Mouse (Mus musculus): ENCODE data around the gene Sirt7. TPM values are rescaled to one million over a fixed set of nuclear protein-coding genes. Genes with fewer than 3 reads are reported as not detected.
A peak's percentile ranks its signal among the peaks of the same experiment; 100 is the strongest.

Gene Sirt7
- total RNA-seq (2017) = 52.4 and 56.7 TPM in 2 replicates

- no peak for ATAC-seq (replicated peaks in 1 of 2; ENCODE audit: insufficient read depth in 1 of 2, low FRiP score in 2 of 2, low TSS enrichment in 1 of 2, low read depth in 1 of 2, poor library complexity in 2 of 2, severe bottlenecking in 2 of 2)
Observed at GRCm38 (mm10) chr11:120625152-120625775, at the start of gene Sirt7. TSS of gene Sirt7 (minus strand) at chr11:120625240.

DNA sequence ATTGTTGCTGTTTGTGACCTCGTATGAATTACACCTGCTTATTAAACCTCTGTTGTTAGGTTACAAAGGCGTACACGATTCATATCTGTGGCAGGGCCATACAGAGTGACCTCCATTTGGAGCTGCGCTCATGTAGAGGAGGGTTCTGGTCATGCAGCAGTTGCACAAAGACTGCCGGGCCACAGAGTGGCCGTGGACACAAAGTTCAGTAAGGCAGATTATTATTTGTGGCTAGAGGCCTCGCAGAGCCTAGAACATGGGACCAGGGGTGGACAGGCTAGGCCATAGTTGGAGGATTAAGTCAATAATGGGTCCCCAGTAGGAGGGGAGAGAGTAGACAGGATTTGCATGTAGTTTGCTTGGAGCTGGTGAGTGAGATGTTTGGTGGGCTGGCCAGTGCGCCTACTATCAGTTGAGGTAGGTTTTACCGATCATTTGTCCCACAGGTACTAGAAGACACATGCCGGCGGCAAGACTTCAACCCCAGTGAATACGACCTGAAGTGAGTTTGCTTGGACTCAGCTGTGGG is 48.6 kb upstream of the Sirt7 start:
- ATAC-seq (replicated peaks in 1 of 2; ENCODE audit: insufficient read depth in 1 of 2, low FRiP score in 2 of 2, low TSS enrichment in 1 of 2, low read depth in 1 of 2, poor library complexity in 2 of 2, severe bottlenecking in 2 of 2) = peak in 1 of 2 experiments; percentile 5; a peak in 2 of 4 replicates

DNA sequence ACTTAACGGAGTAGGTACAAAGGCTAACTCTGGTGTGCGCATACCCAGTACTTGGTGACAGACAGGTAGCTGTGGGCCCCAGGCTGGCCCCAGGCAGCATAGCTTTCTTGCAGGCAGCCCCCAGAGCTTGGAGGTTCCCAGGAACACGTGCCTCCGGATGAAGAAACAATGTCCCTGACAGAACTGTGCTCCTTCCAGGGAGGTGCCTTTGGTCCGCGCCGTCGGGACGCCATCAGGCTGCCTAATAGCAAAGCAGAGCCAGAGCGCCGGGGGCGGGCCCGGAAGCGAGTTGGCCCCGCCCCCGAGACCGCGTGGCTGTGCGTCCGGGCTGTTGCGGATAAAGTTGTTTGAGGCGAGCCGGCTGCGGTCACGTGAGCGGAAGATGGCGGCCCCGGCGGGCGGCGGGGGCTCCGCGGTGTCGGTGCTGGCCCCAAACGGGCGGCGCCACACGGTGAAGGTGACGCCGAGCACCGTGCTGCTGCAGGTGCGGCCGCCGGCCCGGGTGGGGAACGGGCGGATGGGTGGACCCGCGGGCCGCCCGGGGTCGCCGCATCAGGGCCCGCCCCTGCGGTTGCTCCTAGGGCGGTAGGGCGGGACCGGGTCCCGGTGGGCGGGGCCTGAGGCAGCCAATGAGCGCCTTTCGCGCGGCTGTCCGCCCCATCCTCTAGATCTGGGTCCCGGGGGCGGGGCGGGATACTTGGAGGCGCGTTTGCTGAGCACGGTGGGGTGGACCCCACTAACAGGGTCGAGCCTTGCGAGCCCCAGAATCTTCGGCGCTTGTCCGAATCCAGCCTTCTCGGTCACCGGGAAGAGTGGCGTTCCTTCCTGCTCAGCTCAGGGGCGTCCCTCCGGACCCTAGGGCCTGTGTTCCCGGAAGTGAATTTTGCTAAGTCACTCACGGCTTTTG is 47.9 kb upstream of the Sirt7 start, which contains the start of gene Aspscr1:
Aspscr1 (plus strand) TSS at position 287 of the 907 bp plus-strand sequence.
- peak; percentile 86 to 90 for ATAC-seq (replicated peaks in 1 of 2; ENCODE audit: insufficient read depth in 1 of 2, low FRiP score in 2 of 2, low TSS enrichment in 1 of 2, low read depth in 1 of 2, poor library complexity in 2 of 2, severe bottlenecking in 2 of 2)

DNA sequence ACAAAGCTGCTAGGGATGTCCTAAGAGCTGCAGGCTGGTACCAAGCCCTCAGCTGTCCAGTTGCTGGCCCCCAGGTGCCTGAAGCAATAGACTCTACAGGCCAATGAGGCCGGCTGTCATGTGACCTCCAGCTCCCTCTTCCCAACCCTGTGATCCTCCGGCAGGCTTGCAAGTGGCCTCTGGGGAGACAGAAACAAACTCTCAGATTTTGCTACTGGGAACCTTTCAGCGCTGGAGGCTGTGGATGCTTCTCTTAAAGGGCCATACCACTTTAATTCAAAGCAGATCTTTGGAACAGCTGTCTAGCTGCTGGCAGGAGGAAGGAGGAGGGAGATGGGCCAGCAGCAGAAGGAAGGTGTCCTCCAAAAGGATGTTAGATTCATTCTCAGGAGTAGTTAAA is 41.6 kb upstream of the Sirt7 start:
- no peak for ATAC-seq (replicated peaks in 1 of 2; ENCODE audit: insufficient read depth in 1 of 2, low FRiP score in 2 of 2, low TSS enrichment in 1 of 2, low read depth in 1 of 2, poor library complexity in 2 of 2, severe bottlenecking in 2 of 2)

DNA sequence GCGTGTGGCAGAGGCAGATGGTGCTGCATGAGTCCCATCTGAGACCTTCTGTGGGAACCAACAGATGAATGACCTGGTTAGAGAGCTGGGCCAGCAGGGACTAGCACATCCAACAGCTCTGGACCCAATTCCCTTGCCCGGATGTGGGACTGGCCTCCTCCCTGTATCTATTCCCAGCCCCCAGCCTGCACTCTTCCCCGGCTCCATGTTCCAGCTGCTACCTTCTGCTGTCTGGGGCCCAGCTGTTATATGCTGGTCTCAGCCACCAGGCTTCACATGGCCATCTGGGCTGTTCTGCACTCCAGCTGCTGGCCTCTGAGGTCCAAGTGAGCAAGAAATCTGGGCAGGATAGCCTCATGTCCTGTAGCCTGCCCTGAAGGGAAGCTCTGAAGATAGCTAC is 40.4 kb upstream of the Sirt7 start:
- ATAC-seq (replicated peaks in 1 of 2; ENCODE audit: insufficient read depth in 1 of 2, low FRiP score in 2 of 2, low TSS enrichment in 1 of 2, low read depth in 1 of 2, poor library complexity in 2 of 2, severe bottlenecking in 2 of 2) = no peak

DNA sequence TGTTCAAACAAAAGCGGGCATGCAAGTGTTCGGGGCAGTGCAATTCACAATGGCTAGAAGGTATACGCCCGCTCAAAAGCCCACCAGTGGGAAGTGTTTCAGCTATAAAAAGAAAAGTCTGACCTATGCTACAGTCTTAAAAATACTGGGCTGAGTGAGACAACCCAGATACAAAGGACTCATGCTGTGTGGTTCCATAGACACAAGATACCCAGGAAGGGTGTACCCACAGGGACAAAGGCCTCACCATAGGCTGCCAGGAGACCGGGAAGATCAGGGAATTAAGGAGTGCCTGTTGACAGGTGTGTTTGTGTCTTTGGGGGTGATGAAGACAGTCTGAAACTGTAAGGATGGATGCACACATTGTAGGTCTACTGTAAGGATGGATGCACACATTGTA is 38.7 kb upstream of the Sirt7 start:
- ATAC-seq (replicated peaks in 1 of 2; ENCODE audit: insufficient read depth in 1 of 2, low FRiP score in 2 of 2, low TSS enrichment in 1 of 2, low read depth in 1 of 2, poor library complexity in 2 of 2, severe bottlenecking in 2 of 2) = no peak

DNA sequence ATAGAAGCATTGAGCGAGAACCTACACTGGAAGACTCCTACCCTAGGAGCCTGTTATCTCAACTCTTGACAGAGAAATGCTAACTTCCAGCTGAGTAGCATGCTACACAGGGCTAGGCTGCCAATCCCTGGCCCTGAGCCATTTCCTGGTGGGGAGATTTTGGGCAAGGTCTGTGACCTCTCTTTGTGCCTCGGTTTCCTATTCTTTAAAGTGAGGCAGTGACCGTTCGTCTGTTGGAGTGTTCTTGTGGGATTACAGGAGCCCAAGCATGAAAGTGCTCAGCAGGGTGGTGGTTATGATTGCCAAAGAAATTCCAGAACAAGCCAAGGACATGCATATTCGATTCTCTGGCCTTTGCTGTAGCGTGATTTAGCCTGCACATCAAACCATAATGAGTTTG is 37.7 kb upstream of the Sirt7 start:
- ATAC-seq (replicated peaks in 1 of 2; ENCODE audit: insufficient read depth in 1 of 2, low FRiP score in 2 of 2, low TSS enrichment in 1 of 2, low read depth in 1 of 2, poor library complexity in 2 of 2, severe bottlenecking in 2 of 2) = no peak

DNA sequence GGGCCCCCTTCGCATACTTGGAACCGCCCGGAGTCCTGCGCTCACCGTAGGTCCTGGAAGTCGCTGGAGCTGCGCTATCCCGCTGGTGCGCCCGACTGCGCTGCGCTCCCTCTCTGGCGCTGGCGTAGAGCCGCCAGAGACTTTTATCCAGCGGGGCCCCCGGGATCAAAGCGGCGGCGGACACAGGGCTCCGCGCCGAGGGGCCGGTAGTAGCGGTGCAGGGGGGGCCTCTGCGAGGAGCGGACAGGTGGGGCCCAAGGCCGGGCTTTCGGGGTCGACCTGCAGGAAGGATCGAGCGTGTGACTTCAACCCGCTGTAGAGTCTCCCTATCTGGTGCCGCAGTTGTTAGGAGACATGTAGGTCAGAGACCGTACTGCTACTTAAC is 36.0 kb upstream of the Sirt7 start, which contains the start of gene Notum:
Notum (minus strand) TSS at position 100 of the 385 bp plus-strand sequence.
- ATAC-seq (replicated peaks in 1 of 2; ENCODE audit: insufficient read depth in 1 of 2, low FRiP score in 2 of 2, low TSS enrichment in 1 of 2, low read depth in 1 of 2, poor library complexity in 2 of 2, severe bottlenecking in 2 of 2) = no peak

- ATAC-seq (replicated peaks in 1 of 2; ENCODE audit: insufficient read depth in 1 of 2, low FRiP score in 2 of 2, low TSS enrichment in 1 of 2, low read depth in 1 of 2, poor library complexity in 2 of 2, severe bottlenecking in 2 of 2) = no peak
Observed at GRCm38 (mm10) chr11:120660301-120661075, 35.4 kb upstream of the Sirt7 start.

- 0 out of 4 replicates have a peak, but pooled peaks of 1 of the 2 experiments have one; percentile 11 for ATAC-seq (replicated peaks in 1 of 2; ENCODE audit: insufficient read depth in 1 of 2, low FRiP score in 2 of 2, low TSS enrichment in 1 of 2, low read depth in 1 of 2, poor library complexity in 2 of 2, severe bottlenecking in 2 of 2)
Observed at GRCm38 (mm10) chr11:120659509-120660300, 34.7 kb upstream of the Sirt7 start.

DNA sequence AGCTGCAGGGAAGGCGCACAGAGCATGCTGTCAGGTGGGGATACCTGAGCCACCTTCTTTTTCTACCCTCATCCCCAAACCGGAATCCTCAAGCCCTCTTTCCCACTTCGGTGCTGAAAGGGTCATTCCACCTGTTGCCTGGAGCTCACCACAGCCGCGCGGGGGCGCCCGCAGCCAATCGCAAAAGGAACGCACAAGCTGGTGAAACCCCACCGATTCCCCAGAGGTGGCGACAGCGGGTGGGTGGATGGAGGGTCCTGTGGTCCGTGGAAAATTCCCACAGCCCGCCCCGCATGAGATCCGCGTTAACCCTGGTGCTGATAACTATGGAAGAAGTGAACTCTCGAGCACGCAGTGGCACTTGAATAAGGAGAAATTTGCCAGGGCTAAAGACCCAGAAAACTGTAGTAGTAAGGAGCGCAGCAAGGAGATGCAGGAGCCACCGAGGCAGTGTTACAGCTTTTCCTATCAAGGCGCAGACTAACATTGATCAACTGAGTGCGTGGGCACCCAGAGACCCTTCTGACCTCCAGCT is 33.9 kb upstream of the Sirt7 start:
- peak; percentile 63 to 70; a peak in 2 of 4 replicates for ATAC-seq (replicated peaks in 1 of 2; ENCODE audit: insufficient read depth in 1 of 2, low FRiP score in 2 of 2, low TSS enrichment in 1 of 2, low read depth in 1 of 2, poor library complexity in 2 of 2, severe bottlenecking in 2 of 2)

DNA sequence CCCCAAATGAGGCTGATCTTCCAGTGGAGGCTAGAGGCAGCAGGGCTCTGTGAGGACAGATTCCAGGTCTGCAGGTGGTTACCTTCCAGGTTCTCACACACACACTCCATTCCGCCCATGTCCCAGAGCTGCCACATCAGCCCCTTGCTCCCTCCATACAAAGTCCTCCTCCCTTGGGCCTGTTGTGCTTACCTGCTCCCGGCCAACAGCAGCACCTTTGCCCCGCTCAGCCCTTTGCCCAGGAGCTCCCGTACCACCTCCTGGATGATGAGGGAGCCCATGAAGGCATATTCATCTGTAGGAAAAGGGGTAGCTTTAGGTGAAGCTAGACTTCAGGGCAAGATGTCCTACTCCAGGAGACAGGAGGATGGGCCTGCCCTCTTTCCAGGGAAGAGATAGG is 32.3 kb upstream of the Sirt7 start:
- ATAC-seq (replicated peaks in 1 of 2; ENCODE audit: insufficient read depth in 1 of 2, low FRiP score in 2 of 2, low TSS enrichment in 1 of 2, low read depth in 1 of 2, poor library complexity in 2 of 2, severe bottlenecking in 2 of 2) = no peak

GRCm38 (mm10) chr11:120654741-120655140 is 29.7 kb upstream of the Sirt7 start:
- no peak for ATAC-seq (replicated peaks in 1 of 2; ENCODE audit: insufficient read depth in 1 of 2, low FRiP score in 2 of 2, low TSS enrichment in 1 of 2, low read depth in 1 of 2, poor library complexity in 2 of 2, severe bottlenecking in 2 of 2)

DNA sequence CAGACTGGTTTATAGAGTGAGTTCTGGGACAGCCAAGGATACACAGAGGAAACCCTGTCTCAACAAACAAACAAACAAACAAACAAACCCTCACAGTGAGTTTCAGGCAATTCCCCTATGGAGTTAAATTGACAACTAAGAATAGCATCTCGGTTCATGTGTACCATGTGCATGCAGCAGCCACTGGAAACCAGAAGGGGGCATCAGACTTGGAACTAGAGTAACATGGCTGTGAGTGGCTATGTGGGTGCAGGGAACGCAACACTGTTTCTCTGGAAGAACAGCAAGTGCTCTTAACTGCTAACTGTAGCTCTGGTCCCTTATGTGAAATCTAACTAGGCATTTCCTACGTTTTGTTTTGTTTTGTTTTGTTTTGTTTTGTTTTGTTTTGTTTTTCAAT is 26.8 kb upstream of the Sirt7 start:
- no peak for ATAC-seq (replicated peaks in 1 of 2; ENCODE audit: insufficient read depth in 1 of 2, low FRiP score in 2 of 2, low TSS enrichment in 1 of 2, low read depth in 1 of 2, poor library complexity in 2 of 2, severe bottlenecking in 2 of 2)

DNA sequence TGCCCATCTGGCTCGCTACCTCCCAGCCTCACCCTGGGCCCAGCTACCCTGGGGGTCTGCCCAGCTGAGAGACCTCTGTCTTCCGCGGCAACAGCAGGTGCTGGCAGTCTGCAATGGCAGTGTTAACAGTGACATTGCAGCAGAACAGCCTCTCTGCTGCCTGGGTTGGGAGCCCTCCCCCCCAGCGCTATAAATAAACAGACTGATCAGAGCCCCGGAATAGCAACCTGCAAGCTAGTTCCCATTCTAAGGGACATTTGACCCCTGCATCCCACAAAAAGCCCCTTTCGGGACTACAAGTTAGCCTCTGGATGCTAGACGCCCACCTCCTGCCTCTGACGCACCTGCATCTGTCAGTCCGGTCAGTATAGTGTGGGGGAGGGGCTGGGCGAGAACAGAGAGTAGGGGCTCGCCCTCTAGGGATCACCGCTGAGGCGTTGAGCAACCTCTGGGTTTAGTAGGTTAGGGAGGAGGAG is 23.0 kb upstream of the Sirt7 start, which contains the start of gene Myadml2:
Myadml2 (minus strand) TSS at position 158 of the 476 bp plus-strand sequence.
- no peak for ATAC-seq (replicated peaks in 1 of 2; ENCODE audit: insufficient read depth in 1 of 2, low FRiP score in 2 of 2, low TSS enrichment in 1 of 2, low read depth in 1 of 2, poor library complexity in 2 of 2, severe bottlenecking in 2 of 2)

DNA sequence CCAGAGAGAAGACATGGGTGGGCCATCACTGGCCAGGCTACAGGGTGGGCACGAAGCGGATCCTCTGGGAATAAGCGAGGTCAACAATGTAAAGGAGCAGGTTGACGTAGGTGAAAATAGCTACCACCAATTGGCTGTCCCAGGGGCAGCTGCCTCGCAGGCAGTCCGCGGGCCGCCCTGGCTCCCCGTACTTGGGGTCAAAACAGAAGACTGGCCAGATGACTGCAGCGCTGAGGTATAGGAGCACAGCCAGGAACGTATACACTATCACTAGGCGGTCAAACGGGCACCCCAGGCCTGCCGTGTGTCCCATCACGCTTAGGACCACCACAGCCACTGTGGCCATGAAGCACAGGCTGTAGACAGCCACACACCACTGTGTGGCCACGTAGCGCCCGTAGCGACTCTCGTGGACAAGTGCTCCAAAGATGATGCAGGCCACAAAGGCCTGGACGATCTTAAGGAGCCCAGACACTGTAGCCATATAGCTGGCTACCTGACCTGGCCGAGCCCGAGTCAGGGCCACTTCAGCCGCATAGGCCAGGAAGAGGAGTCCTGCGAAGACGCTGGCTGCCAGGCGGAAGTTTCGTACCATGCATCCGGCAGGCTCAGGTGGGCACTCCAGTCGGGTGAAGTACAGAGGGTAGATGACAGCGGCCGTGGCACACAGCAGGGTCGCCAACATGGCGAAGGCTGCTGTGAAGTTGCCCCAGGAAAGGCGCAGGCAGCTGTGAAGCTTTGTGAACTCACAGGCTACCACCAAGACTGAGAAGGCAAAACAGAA is 22.2 kb upstream of the Sirt7 start:
- ATAC-seq (replicated peaks in 1 of 2; ENCODE audit: insufficient read depth in 1 of 2, low FRiP score in 2 of 2, low TSS enrichment in 1 of 2, low read depth in 1 of 2, poor library complexity in 2 of 2, severe bottlenecking in 2 of 2) = no peak

Data from hematopoietic stem cell, adult 5-6 weeks (primary cell).